Mouse (Mus musculus) spleen, adult 10 weeks (tissue): ENCODE results near the gene Cecr2. TPM values are rescaled to one million over a fixed set of nuclear protein-coding genes. Genes with fewer than 3 reads are reported as not detected.

Experiments
- polyA plus RNA-seq: library from polyadenylated mRNA; stranded (reverse); fragments of 350-450 nt; fragmentation: Illumina TruSeq; extraction: RNeasy Lipid Tissue Mini Kit (QIAGEN cat#74804); gene quantifications from one replicate; pipeline ENCODE4 v1.2.3, GENCODE M21; 2015; ENCODE audit warnings: low replicate concordance; ENCODE audit not compliant: insufficient read depth

Gene Cecr2
- polyA plus RNA-seq, result 11.3 TPM

GRCm38 (mm10) chr6:120665816-120666760, at the start of gene Cecr2:
Cecr2 (plus strand) TSS chr6:120666369.

GRCm38 (mm10) chr6:120773149-120773628, 107.0 kb downstream of the Cecr2 start, which contains the start of gene Slc25a18:
Slc25a18 (plus strand) TSS chr6:120773578.

Other genes starting within 250 kb of the Cecr2 start
- 92.4 TPM for gene Il17ra, start 203.1 kb upstream of the Cecr2 start, polyA plus RNA-seq
- gene Tmem121b, start 172.6 kb upstream of the Cecr2 start, polyA plus RNA-seq, result 0.22 TPM
- 31.0 TPM for gene Hdhd5, start 135.1 kb upstream of the Cecr2 start, polyA plus RNA-seq
- gene Slc25a18, start 107.2 kb downstream of the Cecr2 start, polyA plus RNA-seq, result 0.12 TPM
- gene Atp6v1e1, start 156.4 kb downstream of the Cecr2 start, polyA plus RNA-seq, result 112 TPM
- 15.3 TPM for gene Bcl2l13, start 169.8 kb downstream of the Cecr2 start, polyA plus RNA-seq